Mouse (Mus musculus) lung, adult 2 months (tissue): ENCODE data around the gene Rbfox2.

ENCODE experiments used
- CTCF ChIP-seq: fragments of 200-500 bp; IDR thresholded peaks from 2 replicates; pipeline ENCODE4 v1.5.1; 2011; ENCODE audit warnings: mild to moderate bottlenecking, low read length, control low read depth; ENCODE audit not compliant: insufficient read depth
- POLR2A ChIP-seq: fragments of 200-500 bp; IDR thresholded peaks from 2 replicates; pipeline ENCODE4 v1.6.1; 2011; ENCODE audit warnings: low read depth, mild to moderate bottlenecking, control low read depth, low read length, borderline replicate concordance; ENCODE audit errors: extremely low read depth

DNA sequence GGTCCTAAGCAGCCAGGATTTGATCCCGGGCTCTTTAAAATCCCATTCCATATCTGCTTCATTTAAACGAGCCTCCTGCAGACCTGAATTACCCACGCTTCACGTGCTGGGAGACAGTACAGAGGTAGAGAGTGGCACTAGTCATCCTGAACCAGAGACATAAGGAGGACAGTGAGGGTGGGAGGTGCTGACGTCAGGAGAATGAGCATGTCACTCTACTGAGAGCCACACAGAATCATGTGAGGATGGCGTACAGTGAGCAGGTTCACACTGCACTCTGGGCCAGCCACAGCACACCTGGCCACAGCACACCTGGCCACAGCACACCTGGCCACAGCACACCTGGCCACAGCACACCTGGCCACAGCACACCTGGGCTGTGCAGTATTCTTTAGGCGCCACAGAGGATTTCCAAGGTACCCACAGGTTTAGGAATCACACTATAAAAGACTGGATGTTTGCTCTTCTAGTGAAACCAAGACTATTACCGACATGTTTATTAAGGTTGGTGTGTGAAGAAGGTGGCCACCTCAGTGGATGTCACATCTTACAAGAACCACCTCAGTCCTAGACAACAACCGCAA is 190.6 kb downstream of the Rbfox2 start:
- no peak for TF ChIP-seq POLR2A
- TF ChIP-seq CTCF = no peak
